Mouse (Mus musculus): ENCODE measurements around the gene Pde4b. TPM values are rescaled to one million over a fixed set of nuclear protein-coding genes. Genes with fewer than 3 reads are reported as not detected.

Gene Pde4b
- polyA plus RNA-seq, 1 experiment from 2014 or later: 25.7 TPM

DNA sequence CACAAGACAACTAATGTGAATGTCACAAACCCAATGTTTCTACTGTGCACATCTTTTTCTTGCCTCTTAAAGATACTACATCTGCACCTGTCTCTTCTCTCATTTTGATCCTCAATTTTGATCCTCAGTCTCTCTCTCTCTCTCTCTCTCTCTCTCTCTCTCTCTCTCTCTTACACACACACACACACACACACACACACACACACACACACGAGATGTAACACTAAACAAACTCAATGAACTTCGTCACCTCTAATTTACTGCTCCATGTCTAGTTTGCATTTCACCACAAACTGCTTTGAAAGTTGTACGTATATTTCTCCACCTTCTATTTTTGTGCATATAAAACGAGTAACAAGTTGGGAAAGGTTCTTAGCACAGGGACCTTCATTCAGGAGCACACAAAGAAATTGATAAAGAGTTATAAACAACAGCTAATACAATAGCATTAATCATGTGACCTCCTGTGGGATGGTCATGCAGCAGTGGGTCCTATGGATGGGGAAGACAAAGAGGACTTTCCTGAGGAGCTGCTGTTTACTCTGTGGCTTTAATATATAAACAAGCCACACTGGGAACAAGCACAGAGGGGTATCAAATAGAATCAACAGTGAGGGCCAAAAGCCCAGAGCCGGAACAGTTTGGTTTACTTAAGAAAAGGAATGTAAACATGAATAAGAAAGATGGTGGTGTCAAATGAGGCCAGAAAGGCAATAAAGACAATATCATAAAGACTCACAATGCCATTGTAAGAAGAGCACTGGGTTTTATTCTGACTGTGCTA lies 372.1 kb downstream of the Pde4b start:
- ATAC-seq (ENCODE audit: insufficient read depth) (peak; percentile 91), DNase-seq (peak; percentile 73)
- Histone ChIP-seq H3K27ac (ENCODE audit: low read depth) (no peak overlapping the region), H3K4me1 (ENCODE audit: insufficient read depth) (no peaks in the 10 kb centered on the region), H3K4me3 (ENCODE audit: low read depth, low read length) (no peak overlapping the region), H3K4me2 (no peak overlapping the region), H3K9ac (no peak overlapping the region), H3K27me3 (ENCODE audit: insufficient read depth, low read length) (no peaks in the 10 kb centered on the region), H3K9me3 (ENCODE audit: low read depth, low read length) (no peaks in the 10 kb centered on the region), H3K36me3 (ENCODE audit: insufficient read depth) (no peaks in the 10 kb centered on the region)
- WGBS: 29% methylated on average over 5 of the region's 5 CpGs
- no peak for TF ChIP-seq CTCF (IDR thresholded peaks at IDR 0.05; ENCODE audit: low read depth)

DNA sequence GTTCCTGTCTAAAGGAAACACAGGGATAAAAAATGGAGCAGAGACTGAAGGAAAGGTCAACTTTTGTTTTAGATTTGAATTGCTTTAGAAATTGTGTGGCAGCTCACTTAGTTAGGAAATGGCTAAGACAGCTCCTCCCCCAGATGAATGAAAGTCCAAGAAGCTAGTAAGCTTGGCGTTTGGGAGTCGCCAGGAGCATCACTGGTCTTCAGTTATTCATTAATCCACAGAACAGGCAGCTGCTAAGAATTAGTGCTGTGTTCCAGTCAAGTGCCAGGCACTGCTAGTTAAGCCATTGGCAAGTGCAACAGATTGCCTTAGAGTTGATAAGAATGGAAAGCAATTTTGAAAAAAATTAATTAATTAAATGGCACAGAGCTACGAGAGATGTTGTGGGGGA lies 390.8 kb downstream of the Pde4b start:
- no peak overlapping the region for H3K4me3 ChIP-seq (ENCODE audit: low read depth, low read length)
- no peaks in the 10 kb centered on the region for H3K4me1 ChIP-seq (ENCODE audit: insufficient read depth)
- no peaks in the 10 kb centered on the region for H3K27me3 ChIP-seq (ENCODE audit: insufficient read depth, low read length)
- DNase-seq: no peak
- no peak for ATAC-seq (ENCODE audit: insufficient read depth)
- no peaks in the 10 kb centered on the region for H3K36me3 ChIP-seq (ENCODE audit: insufficient read depth)
- no peak overlapping the region for H3K4me2 ChIP-seq
- H3K9me3 ChIP-seq (ENCODE audit: low read depth, low read length): no peaks in the 10 kb centered on the region
- 40% methylated on average over 3 of the region's 3 CpGs for WGBS
- no peak for TF ChIP-seq CTCF (IDR thresholded peaks at IDR 0.05; ENCODE audit: low read depth)
- H3K27ac ChIP-seq (ENCODE audit: low read depth): no peak overlapping the region
- H3K9ac ChIP-seq: no peak overlapping the region

DNA sequence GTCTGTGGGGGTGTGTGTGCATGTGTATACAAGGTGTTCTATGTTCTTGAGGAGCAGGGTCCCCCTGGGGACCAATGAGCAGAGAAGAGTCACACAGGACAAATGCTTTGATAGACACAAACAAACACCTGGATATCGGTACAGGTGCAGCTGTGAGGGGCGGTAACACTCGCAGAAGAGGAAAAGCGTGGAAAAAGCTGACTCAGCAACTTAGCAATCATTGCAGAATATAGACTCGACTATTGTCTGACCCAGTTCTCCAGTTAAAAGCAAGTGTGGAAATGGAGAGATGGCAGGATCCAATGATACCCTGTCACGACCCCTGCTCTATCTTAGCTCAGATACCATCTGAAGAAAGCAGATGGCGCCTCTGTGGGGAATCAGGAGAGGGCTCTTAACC lies 391.5 kb downstream of the Pde4b start:
- Histone ChIP-seq H3K9me3 (ENCODE audit: low read depth, low read length) (no peaks in the 10 kb centered on the region), H3K27me3 (ENCODE audit: insufficient read depth, low read length) (no peaks in the 10 kb centered on the region), H3K27ac (ENCODE audit: low read depth) (no peak overlapping the region), H3K4me3 (ENCODE audit: low read depth, low read length) (no peak overlapping the region), H3K36me3 (ENCODE audit: insufficient read depth) (no peaks in the 10 kb centered on the region), H3K4me2 (no peak overlapping the region), H3K4me1 (ENCODE audit: insufficient read depth) (no peaks in the 10 kb centered on the region), H3K9ac (no peak overlapping the region)
- no peak for ATAC-seq (ENCODE audit: insufficient read depth)
- TF ChIP-seq CTCF (IDR thresholded peaks at IDR 0.05; ENCODE audit: low read depth): no peak
- DNase-seq: no peak
- WGBS: 73% methylated on average over 7 of the region's 7 CpGs

DNA sequence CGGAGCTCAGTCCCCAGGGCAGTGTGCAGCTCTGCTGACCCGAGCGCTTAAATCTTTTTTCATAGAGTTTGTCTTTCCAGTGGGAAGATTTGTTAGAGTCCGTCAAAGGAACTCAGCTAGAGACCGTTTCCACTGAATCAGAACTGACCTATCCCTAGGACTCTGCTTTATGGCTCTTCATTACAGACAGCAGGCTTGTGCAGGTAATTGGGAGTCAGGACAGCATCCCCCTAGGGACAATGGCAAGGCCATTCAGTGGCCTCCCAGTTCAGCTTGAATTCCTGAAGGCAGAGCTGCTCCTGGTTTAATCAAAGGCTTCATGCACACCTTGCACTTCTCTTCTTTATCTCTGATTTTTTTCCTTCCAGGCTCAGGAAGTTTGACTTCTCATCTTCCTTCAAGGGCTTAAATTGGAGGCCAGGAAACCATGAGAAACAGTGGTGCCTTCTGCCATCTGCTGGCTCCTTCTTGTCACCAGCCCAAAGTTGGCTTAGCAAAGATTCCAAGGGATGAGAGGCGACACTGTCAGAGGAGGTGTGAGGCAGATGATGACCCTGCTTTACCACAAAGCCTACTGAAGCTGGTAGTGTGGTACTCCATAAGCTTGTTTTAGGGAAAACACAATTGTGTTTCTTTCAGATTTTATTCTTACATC lies 393.6 kb downstream of the Pde4b start:
- Histone ChIP-seq H3K27me3 (ENCODE audit: insufficient read depth, low read length) (no peaks in the 10 kb centered on the region), H3K9me3 (ENCODE audit: low read depth, low read length) (no peaks in the 10 kb centered on the region), H3K36me3 (ENCODE audit: insufficient read depth) (no peaks in the 10 kb centered on the region), H3K4me3 (ENCODE audit: low read depth, low read length) (no peak overlapping the region), H3K4me2 (no peak overlapping the region), H3K27ac (ENCODE audit: low read depth) (no peak overlapping the region), H3K9ac (no peak overlapping the region), H3K4me1 (ENCODE audit: insufficient read depth) (no peaks in the 10 kb centered on the region)
- WGBS: 76% methylated on average over 6 of the region's 6 CpGs
- TF ChIP-seq CTCF (IDR thresholded peaks at IDR 0.05; ENCODE audit: low read depth): peak; percentile 75
- DNase-seq (peak; percentile 72), ATAC-seq (ENCODE audit: insufficient read depth) (peak; percentile 54; the same call in 1 of the 2 replicates)

DNA sequence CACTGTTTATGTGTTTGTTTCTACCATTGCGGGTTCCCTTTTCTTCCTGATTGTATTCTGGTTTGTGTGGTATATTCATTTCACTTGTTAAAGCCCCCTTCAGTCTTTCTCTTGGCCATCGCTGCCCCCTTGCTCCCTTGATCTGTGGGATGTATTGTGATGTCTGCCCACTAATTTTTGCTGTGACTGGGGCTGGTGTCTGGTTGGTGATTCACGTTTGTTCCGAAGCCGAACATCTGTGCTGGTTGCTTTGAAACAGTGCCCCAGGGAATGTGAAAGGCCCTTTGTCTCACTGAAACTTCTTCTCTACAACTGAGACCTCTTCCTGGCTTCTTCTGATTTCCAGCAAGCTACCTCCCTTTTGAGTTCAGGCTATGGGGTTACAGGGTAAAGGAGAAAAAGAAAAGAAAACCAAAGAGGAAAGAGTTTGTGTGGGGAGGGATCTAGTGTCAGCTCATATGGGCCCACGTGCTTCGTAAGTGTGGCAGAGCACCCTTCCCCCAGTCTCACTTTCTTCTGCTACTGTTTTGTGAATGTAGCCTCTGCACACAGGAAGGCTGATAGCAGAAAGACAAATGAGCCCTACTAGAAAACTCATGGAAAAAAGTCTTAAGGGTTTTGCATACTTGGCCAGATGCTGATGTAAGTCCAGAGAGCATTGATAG lies 396.1 kb downstream of the Pde4b start:
- DNase-seq (no peak), ATAC-seq (ENCODE audit: insufficient read depth) (no peak)
- no peaks in the 10 kb centered on the region for H3K27me3 ChIP-seq (ENCODE audit: insufficient read depth, low read length)
- H3K9ac ChIP-seq: no peak overlapping the region
- TF ChIP-seq CTCF (IDR thresholded peaks at IDR 0.05; ENCODE audit: low read depth): no peak
- no peaks in the 10 kb centered on the region for H3K36me3 ChIP-seq (ENCODE audit: insufficient read depth)
- no peaks in the 10 kb centered on the region for H3K9me3 ChIP-seq (ENCODE audit: low read depth, low read length)
- no peak overlapping the region for H3K4me2 ChIP-seq
- H3K4me3 ChIP-seq (ENCODE audit: low read depth, low read length): no peak overlapping the region
- 59% methylated on average over 7 of the region's 7 CpGs for WGBS
- H3K4me1 ChIP-seq (ENCODE audit: insufficient read depth): no peaks in the 10 kb centered on the region
- no peak overlapping the region for H3K27ac ChIP-seq (ENCODE audit: low read depth)

DNA sequence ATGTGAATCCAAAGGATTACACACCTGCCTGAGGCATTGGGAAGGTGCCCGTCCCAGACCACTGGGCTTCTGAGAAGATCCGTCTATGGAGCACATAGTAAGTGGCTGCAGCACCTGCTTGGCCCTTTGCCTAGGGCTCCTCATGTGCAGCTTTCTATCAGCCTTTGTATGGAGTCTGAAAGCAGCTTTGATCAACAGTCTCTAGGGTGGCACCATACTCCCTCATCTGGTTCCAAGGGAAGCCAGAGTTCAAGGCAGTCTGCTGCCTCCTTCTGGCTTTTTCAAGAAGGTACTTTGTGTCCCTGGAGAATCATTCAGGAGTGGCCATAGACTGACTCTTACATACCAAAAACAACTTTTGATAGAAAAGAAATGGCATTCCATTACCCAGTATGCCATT lies 397.4 kb downstream of the Pde4b start:
- TF ChIP-seq CTCF (IDR thresholded peaks at IDR 0.05; ENCODE audit: low read depth): peak; percentile 38
- Histone ChIP-seq H3K4me2 (no peak overlapping the region), H3K9me3 (ENCODE audit: low read depth, low read length) (no peaks in the 10 kb centered on the region), H3K9ac (no peak overlapping the region), H3K27me3 (ENCODE audit: insufficient read depth, low read length) (no peaks in the 10 kb centered on the region), H3K4me1 (ENCODE audit: insufficient read depth) (no peaks in the 10 kb centered on the region), H3K36me3 (ENCODE audit: insufficient read depth) (no peaks in the 10 kb centered on the region), H3K27ac (ENCODE audit: low read depth) (no peak overlapping the region), H3K4me3 (ENCODE audit: low read depth, low read length) (no peak overlapping the region)
- ATAC-seq (ENCODE audit: insufficient read depth) (no peak), DNase-seq (no peak)
- WGBS: 78% methylated on average over 2 of the region's 2 CpGs

Measured in lung, embryonic 14.5 days (tissue).